ENCODE assay signal across 12 mouse cellular contexts in the genomic region with DNA sequence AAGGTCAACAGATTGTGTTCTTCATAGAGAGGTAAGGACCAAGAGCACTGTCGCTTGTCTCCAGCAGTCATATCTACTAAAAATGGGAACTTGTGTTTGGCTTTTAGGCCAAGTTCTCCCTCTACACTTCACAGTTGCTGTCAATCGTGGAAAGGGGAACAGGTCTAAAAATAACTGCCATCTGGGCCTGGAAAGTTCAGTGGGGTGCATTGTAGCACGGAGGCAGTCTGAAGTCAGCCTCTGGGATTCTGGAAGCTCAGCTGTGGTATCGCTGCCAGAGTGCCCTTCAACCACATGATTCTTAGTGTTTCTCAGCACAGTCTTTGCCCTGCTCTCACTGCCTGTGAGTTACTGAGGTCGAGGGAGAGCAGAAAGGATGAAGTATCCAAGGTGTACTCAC.
DNase-seq lines count a peak whose midpoint lies in the region; ATAC-seq lines count a peak whose summit lies in the region.
"Had no signal": no experiment of that assay in that cellular context is flagged by ENCODE, and none has a peak within 500 bp of the region (broad histone marks: within the 10 kb centered on the region; RNA-seq: fewer than 3 reads in every experiment).

No protein-coding gene starts in this region.

- H3K9ac ChIP-seq in heart, embryonic 15.5 days: no peak overlapping the region
- no peak overlapping the region for H3K9ac ChIP-seq in kidney, embryonic 16.5 days (replicated peaks; ENCODE audit: low read length)
- H3K9ac ChIP-seq: hindbrain, embryonic 13.5 days; kidney, embryonic 15.5 days; lung, embryonic 14.5 days had no signal

- H3K4me1 ChIP-seq in heart, embryonic 15.5 days (replicated peaks): peaks cover 19% of the 10 kb centered on the region
- 0 out of 2 replicates have a peak, but pooled peaks cover 2% of the 10 kb centered on the region for H3K4me1 ChIP-seq in kidney, embryonic 16.5 days (ENCODE audit: insufficient read depth, low read length)
- H3K4me1 ChIP-seq: hindbrain, embryonic 13.5 days had no signal

- H3K4me3 ChIP-seq in heart, embryonic 15.5 days: no peak overlapping the region
- no peak overlapping the region for H3K4me3 ChIP-seq in kidney, embryonic 16.5 days (ENCODE audit: low read length)
- H3K4me3 ChIP-seq: hindbrain, embryonic 13.5 days; kidney, embryonic 15.5 days had no signal

- WGBS in heart, embryonic 15.5 days: 39% methylated on average over 5 of the region's 5 CpGs
- 71% methylated on average over 5 of the region's 5 CpGs for WGBS in kidney, embryonic 16.5 days

- H3K4me2 ChIP-seq in heart, embryonic 15.5 days: no peak overlapping the region
- no peak overlapping the region for H3K4me2 ChIP-seq in kidney, embryonic 16.5 days (replicated peaks; ENCODE audit: low read depth, low read length)
- H3K4me2 ChIP-seq: hindbrain, embryonic 13.5 days; kidney, embryonic 15.5 days; lung, embryonic 14.5 days had no signal

- peak; percentile 4 for DNase-seq in cerebellum, adult 9-10 months
- DNase-seq in cerebellum, adult 18-20 months: no peak
- peak; percentile 18 for DNase-seq in lung, postnatal 10 days
- DNase-seq in lung, postnatal 14 days: no peak
- DNase-seq in skeletal muscle tissue, adult 2 months (ENCODE audit: low read depth, low spot score): peak; percentile 25
- DNase-seq in MN1 (ENCODE audit: low spot score): no peak
- DNase-seq: lung, embryonic 14.5 days had no signal

- H3K36me3 ChIP-seq in heart, embryonic 15.5 days: no peaks in the 10 kb centered on the region
- H3K36me3 ChIP-seq in kidney, embryonic 16.5 days (ENCODE audit: insufficient read depth, low read length): no peaks in the 10 kb centered on the region
- H3K36me3 ChIP-seq: hindbrain, embryonic 13.5 days; kidney, embryonic 15.5 days had no signal

- H3K27me3 ChIP-seq in heart, embryonic 15.5 days: no peaks in the 10 kb centered on the region
- no peaks in the 10 kb centered on the region for H3K27me3 ChIP-seq in kidney, embryonic 16.5 days (ENCODE audit: insufficient read depth, low read length)
- H3K27me3 ChIP-seq: hindbrain, embryonic 13.5 days; kidney, embryonic 15.5 days; Patski had no signal

- peak; percentile 62; the same call in 1 of the 2 replicates for ATAC-seq in heart, embryonic 15.5 days (replicated peaks; ENCODE audit: insufficient number of reproducible peaks, insufficient read depth, low FRiP score, low read depth)
- ATAC-seq in kidney, embryonic 16.5 days (ENCODE audit: low FRiP score, low TSS enrichment): no peak
- ATAC-seq: Patski had no signal

- H3K27ac ChIP-seq in heart, embryonic 15.5 days: peak overlapping the region; percentile 56
- H3K27ac ChIP-seq in kidney, embryonic 16.5 days (ENCODE audit: low read length): no peak overlapping the region
- H3K27ac ChIP-seq: hindbrain, embryonic 13.5 days; kidney, embryonic 15.5 days had no signal

- no peaks in the 10 kb centered on the region for H3K9me3 ChIP-seq in heart, embryonic 15.5 days (replicated peaks)
- H3K9me3 ChIP-seq in kidney, embryonic 16.5 days (ENCODE audit: low read length): no peaks in the 10 kb centered on the region
- H3K9me3 ChIP-seq: hindbrain, embryonic 13.5 days; kidney, embryonic 15.5 days had no signal

Comparison
In these comparisons a context has a peak if more than half of its experiments do, and no peak if none do; other contexts are left out.
1. DNase-seq: peak in cerebellum, adult 9-10 months (single experiment), lung, postnatal 10 days (single experiment) and skeletal muscle tissue, adult 2 months (single experiment); none in cerebellum, adult 18-20 months (0 of 2), lung, postnatal 14 days (single experiment) and MN1 (single experiment).